Mouse (Mus musculus): ENCODE measurements around the gene Zfp773.
"Not testable (repeated sequence)": the region's sequence is repeated elsewhere in the genome, so short reads cannot be mapped to it uniquely, and the experiment has no call there.

Zfp773 gene

GRCm38 (mm10) chr7:7136379-7136866 lies at the start of gene Zfp773:
Gene Zfp773, minus strand, starts transcription at chr7:7136755.
- DNase-seq, result peak; percentile 61

- DNase-seq, result no peak
Measured at GRCm38 (mm10) chr7:7185897-7186296, 49.3 kb upstream of the Zfp773 start.

GRCm38 (mm10) chr7:7171227-7172147 lies 34.9 kb upstream of the Zfp773 start, which contains the start of gene Zfp418:
Gene Zfp418, plus strand, starts transcription at chr7:7171330.
- peak; percentile 33 for DNase-seq

GRCm38 (mm10) chr7:7145991-7146608 lies 9.5 kb upstream of the Zfp773 start:
- no peak for DNase-seq

GRCm38 (mm10) chr7:7144215-7144614 lies 7.7 kb upstream of the Zfp773 start:
- no peak for DNase-seq

- DNase-seq, result no peak
Measured at GRCm38 (mm10) chr7:7132751-7133150, 3.8 kb downstream of the Zfp773 start.

GRCm38 (mm10) chr7:7130491-7131124 lies 5.9 kb downstream of the Zfp773 start:
- DNase-seq, result not testable (repeated sequence)

GRCm38 (mm10) chr7:7121602-7121980 lies 15.0 kb downstream of the Zfp773 start:
- no peak for DNase-seq

GRCm38 (mm10) chr7:7120921-7121601 lies 15.5 kb downstream of the Zfp773 start, which contains the start of gene Zfp954:
Gene Zfp954, minus strand, starts transcription at chr7:7121488.
- peak; percentile 69 for DNase-seq

GRCm38 (mm10) chr7:7118441-7118840 lies 18.1 kb downstream of the Zfp773 start:
- no peak for DNase-seq

- no peak for DNase-seq
Measured at GRCm38 (mm10) chr7:7108501-7108900, 28.1 kb downstream of the Zfp773 start.

Measured in right cerebral cortex, postnatal 4 days (tissue).